Mouse (Mus musculus): ENCODE measurements around the gene Rgmb. TPM values are rescaled to one million over a fixed set of nuclear protein-coding genes. Genes with fewer than 3 reads are reported as not detected.

Gene Rgmb
- polyA plus RNA-seq, 1 experiment from 2014 or later = 16.6 TPM

GRCm38 (mm10) chr17:15818372-15818771, 12.5 kb downstream of the Rgmb start:
- Histone ChIP-seq H3K36me3 (replicated peaks) (peaks cover 53% of the 10 kb centered on the region), H3K27ac (no peak overlapping the region), H3K4me3 (no peak overlapping the region), H3K27me3 (ENCODE audit: poor library complexity, severe bottlenecking) (no peaks in the 10 kb centered on the region), H3K4me1 (peaks cover 27% of the 10 kb centered on the region), H3K9me3 (no peaks in the 10 kb centered on the region)
- no peak for DNase-seq (ENCODE audit: extremely low spot score, low spot score)
- 78% methylated on average over 8 of the region's 8 CpGs for WGBS

- H3K4me1 ChIP-seq = peaks cover 23% of the 10 kb centered on the region
- WGBS = 98% methylated on average over 2 of the region's 2 CpGs
Observed at GRCm38 (mm10) chr17:15817634-15818033, 13.2 kb downstream of the Rgmb start.

GRCm38 (mm10) chr17:15817096-15817450, 13.8 kb downstream of the Rgmb start:
- H3K36me3 ChIP-seq (replicated peaks) = peaks cover 61% of the 10 kb centered on the region
- H3K4me3 ChIP-seq = no peak overlapping the region
- H3K27ac ChIP-seq = no peak overlapping the region
- peaks cover 24% of the 10 kb centered on the region for H3K4me1 ChIP-seq
- DNase-seq (ENCODE audit: extremely low spot score, low spot score) = no peak
- 94% methylated on average over 5 of the region's 5 CpGs for WGBS
- H3K9me3 ChIP-seq = no peaks in the 10 kb centered on the region
- H3K27me3 ChIP-seq (ENCODE audit: poor library complexity, severe bottlenecking) = no peaks in the 10 kb centered on the region

More at GRCm38 (mm10) chr17:15817634-15818033, 13.2 kb downstream of the Rgmb start:
- no peak for DNase-seq (ENCODE audit: extremely low spot score, low spot score)
- Histone ChIP-seq H3K36me3 (replicated peaks) (peaks cover 59% of the 10 kb centered on the region), H3K27me3 (ENCODE audit: poor library complexity, severe bottlenecking) (no peaks in the 10 kb centered on the region), H3K27ac (no peak overlapping the region), H3K9me3 (no peaks in the 10 kb centered on the region), H3K4me3 (no peak overlapping the region)

- no peak overlapping the region for H3K4me3 ChIP-seq
- no peaks in the 10 kb centered on the region for H3K27me3 ChIP-seq (ENCODE audit: poor library complexity, severe bottlenecking)
- H3K9me3 ChIP-seq = no peaks in the 10 kb centered on the region
- no peak for DNase-seq (ENCODE audit: extremely low spot score, low spot score)
- H3K36me3 ChIP-seq (replicated peaks) = peaks cover 62% of the 10 kb centered on the region
- WGBS = 87% methylated on average over 11 of the region's 11 CpGs
- H3K27ac ChIP-seq = no peak overlapping the region
- peaks cover 25% of the 10 kb centered on the region for H3K4me1 ChIP-seq
Observed at GRCm38 (mm10) chr17:15816379-15817095, 14.3 kb downstream of the Rgmb start.

DNA sequence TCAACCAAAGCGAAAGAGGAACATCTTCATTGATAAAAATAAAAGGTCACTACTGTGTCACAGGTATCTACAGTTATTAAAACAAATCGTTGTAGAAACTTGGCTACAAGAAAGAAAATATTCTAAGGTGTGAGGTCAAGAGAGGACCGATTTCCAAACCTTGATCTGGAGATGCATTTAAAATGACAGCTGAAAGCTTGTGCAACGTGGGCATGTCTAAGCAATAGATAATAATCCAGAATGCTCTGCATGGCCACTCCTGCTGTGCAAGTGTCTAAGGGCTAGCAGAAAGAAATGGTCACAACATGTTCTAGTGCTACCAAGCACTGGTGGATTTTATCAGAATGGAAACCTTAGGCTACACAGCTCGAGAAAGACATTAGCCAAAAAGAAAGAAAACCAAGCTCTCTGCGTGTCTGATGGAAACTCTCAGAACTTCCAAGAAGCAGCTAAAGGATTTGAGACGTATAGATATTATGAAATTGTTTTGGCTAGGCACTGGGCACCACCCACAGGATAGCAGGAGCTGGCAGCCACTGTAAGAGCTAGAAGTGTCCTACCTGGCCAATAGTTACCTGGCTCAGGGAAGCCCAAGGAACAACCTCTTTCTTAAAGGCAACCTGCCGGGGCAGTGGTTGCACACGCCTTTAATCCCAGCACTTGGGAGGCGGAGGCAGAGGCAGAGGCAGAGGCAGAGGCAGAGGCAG, 15.4 kb downstream of the Rgmb start:
- no peaks in the 10 kb centered on the region for H3K9me3 ChIP-seq
- H3K27me3 ChIP-seq (ENCODE audit: poor library complexity, severe bottlenecking) = no peaks in the 10 kb centered on the region
- H3K36me3 ChIP-seq (replicated peaks) = peaks cover 56% of the 10 kb centered on the region
- peaks cover 23% of the 10 kb centered on the region for H3K4me1 ChIP-seq
- WGBS = 91% methylated on average over 10 of the region's 10 CpGs
- no peak for DNase-seq (ENCODE audit: extremely low spot score, low spot score)
- H3K27ac ChIP-seq = no peak overlapping the region
- H3K4me3 ChIP-seq = no peak overlapping the region

DNA sequence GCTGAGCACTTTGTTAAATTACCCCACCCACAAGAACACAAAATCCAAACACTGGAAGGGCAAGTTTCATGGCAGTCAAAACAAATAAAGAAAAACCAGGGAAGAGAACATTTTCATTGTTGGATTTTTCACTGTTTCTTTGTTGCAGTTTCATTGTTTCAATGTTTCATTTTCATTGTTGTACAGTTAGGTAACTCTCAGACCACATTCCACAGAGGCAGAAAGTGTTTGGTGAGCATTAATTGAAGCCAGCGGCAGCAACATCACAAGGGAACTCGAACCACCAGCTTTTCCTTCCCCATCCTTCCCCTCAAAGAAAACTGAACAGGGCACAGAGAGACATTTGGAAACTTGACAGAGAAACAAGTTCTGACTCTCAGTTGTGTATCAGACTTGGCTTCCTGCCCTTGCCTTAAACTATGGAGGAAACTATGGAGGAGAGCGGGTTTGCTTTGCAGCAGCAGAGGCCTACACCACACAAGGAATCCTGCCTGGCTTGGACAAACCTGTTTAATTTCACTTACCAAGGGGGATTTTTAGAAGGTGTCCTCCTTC, 17.1 kb downstream of the Rgmb start:
- peaks cover 40% of the 10 kb centered on the region for H3K36me3 ChIP-seq (replicated peaks)
- no peak for DNase-seq (ENCODE audit: extremely low spot score, low spot score)
- no peak overlapping the region for H3K4me3 ChIP-seq
- no peaks in the 10 kb centered on the region for H3K9me3 ChIP-seq
- H3K27ac ChIP-seq = no peak overlapping the region
- peaks cover 40% of the 10 kb centered on the region for H3K4me1 ChIP-seq
- no peaks in the 10 kb centered on the region for H3K27me3 ChIP-seq (ENCODE audit: poor library complexity, severe bottlenecking)
- WGBS = 81% methylated on average over 3 of the region's 3 CpGs

GRCm38 (mm10) chr17:15812136-15812778, 18.6 kb downstream of the Rgmb start:
- H3K9me3 ChIP-seq = no peaks in the 10 kb centered on the region
- H3K4me3 ChIP-seq = no peak overlapping the region
- WGBS = 90% methylated on average over 13 of the region's 13 CpGs
- no peak overlapping the region for H3K27ac ChIP-seq
- DNase-seq (ENCODE audit: extremely low spot score, low spot score) = no peak
- H3K27me3 ChIP-seq (ENCODE audit: poor library complexity, severe bottlenecking) = no peaks in the 10 kb centered on the region
- H3K36me3 ChIP-seq (replicated peaks) = peaks cover 34% of the 10 kb centered on the region
- H3K4me1 ChIP-seq = peaks cover 55% of the 10 kb centered on the region

GRCm38 (mm10) chr17:15809949-15810348, 20.9 kb downstream of the Rgmb start:
- H3K27me3 ChIP-seq (ENCODE audit: poor library complexity, severe bottlenecking) = no peaks in the 10 kb centered on the region
- H3K9me3 ChIP-seq = no peaks in the 10 kb centered on the region
- peaks cover 63% of the 10 kb centered on the region for H3K4me1 ChIP-seq
- H3K36me3 ChIP-seq (replicated peaks) = peaks cover 36% of the 10 kb centered on the region
- DNase-seq (ENCODE audit: extremely low spot score, low spot score) = no peak
- 87% methylated on average over 2 of the region's 2 CpGs for WGBS
- no peak overlapping the region for H3K4me3 ChIP-seq
- H3K27ac ChIP-seq = no peak overlapping the region

GRCm38 (mm10) chr17:15808468-15809374, 22.1 kb downstream of the Rgmb start:
- Histone ChIP-seq H3K27me3 (ENCODE audit: poor library complexity, severe bottlenecking) (no peaks in the 10 kb centered on the region), H3K4me1 (peaks cover 51% of the 10 kb centered on the region)

DNA sequence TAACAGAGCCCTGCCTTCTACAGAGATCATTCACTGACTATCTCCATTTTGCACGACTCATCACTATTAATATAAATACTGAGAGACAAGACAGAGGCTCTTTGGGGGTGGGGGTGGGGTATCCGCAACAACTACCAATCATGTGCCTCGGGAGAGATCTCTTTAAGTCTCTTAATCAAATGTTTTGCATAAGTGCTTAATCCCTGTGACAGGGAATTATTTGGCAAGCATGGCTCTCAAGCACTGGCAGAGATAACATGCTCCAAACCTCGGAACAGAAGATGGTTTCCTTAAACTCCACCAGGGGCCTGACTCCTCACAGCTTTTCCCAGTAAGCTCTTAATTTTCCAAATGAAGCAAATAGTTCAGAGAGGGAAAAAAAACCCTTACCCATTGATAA, 22.8 kb downstream of the Rgmb start:
- 60% methylated on average over 4 of the region's 4 CpGs for WGBS
- Histone ChIP-seq H3K4me3 (no peak overlapping the region), H3K36me3 (replicated peaks) (peaks cover 34% of the 10 kb centered on the region), H3K27ac (peak overlapping the region; percentile 65; the same call in 1 of the 2 replicates), H3K4me1 (peaks cover 51% of the 10 kb centered on the region), H3K27me3 (ENCODE audit: poor library complexity, severe bottlenecking) (no peaks in the 10 kb centered on the region), H3K9me3 (no peaks in the 10 kb centered on the region)
- no peak for DNase-seq (ENCODE audit: extremely low spot score, low spot score)

More at GRCm38 (mm10) chr17:15808468-15809374, 22.1 kb downstream of the Rgmb start:
- no peak for DNase-seq (ENCODE audit: extremely low spot score, low spot score)
- Histone ChIP-seq H3K9me3 (no peaks in the 10 kb centered on the region), H3K36me3 (replicated peaks) (peaks cover 36% of the 10 kb centered on the region), H3K27ac (peak overlapping the region; percentile 65), H3K4me3 (no peak overlapping the region)
- WGBS = 20% methylated on average over 10 of the region's 10 CpGs

GRCm38 (mm10) chr17:15807295-15807984, 23.4 kb downstream of the Rgmb start:
- DNase-seq (ENCODE audit: extremely low spot score, low spot score) = no peak
- peaks cover 29% of the 10 kb centered on the region for H3K36me3 ChIP-seq (replicated peaks)
- no peaks in the 10 kb centered on the region for H3K9me3 ChIP-seq
- H3K4me3 ChIP-seq = no peak overlapping the region
- WGBS = 92% methylated on average over 23 of the region's 23 CpGs
- H3K4me1 ChIP-seq = peaks cover 48% of the 10 kb centered on the region
- no peak overlapping the region for H3K27ac ChIP-seq
- no peaks in the 10 kb centered on the region for H3K27me3 ChIP-seq (ENCODE audit: poor library complexity, severe bottlenecking)

Data from forebrain, embryonic 10.5 days (tissue).